Mouse (Mus musculus) right cerebral cortex, postnatal 36 days (tissue): ENCODE measurements around the gene Xntrpc.
"Not testable (repeated sequence)": the region's sequence is repeated elsewhere in the genome, so short reads cannot be mapped to it uniquely, and the experiment has no call there.

Experiments
- DNase-seq, 2 experiments: peaks; one replicate each; pipeline ENCODE4 v3.0.0; 2022; ENCODE audit warnings: low spot score in 2 of 2, mixed read lengths in 1 of 2

Gene Xntrpc

DNA sequence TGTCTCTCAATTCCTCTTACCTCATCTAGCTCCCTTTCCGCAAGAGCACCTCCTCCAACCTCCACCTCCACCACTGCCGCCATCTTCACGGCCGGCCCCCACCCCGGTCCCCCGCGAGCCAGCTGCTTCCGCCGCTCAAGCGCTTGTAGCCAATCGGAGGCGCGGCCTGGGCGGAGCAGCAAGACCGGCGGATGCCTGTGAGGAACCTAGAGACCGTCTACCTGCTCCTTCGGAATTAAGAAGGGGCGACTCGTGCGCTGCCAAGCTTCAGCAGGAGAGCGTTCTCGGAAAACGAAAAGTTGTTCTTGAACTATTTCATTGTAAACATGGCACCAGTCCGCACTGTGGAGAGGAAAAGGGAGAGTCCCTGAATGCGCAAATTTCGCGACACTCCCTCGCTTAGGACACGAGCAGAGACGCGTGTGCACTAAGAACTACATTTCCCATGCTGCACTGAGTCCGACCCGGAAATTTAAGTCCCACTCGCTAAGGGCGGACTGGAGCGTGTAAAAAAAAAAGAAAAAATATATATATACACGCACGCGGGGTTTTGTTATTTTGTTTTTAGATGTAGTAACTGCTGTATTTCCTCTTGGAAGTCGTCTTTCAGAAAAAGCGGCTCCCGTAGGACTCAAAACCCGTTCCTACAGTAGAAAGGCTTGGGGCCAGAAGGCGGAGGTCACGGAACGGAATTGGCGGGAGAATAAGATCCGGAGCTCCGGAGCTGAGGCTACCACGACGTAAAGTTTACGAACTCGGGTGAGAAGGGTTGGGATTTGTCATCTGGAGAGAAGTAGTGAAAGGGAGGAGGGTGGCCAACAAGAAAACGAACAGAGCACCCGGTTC, at the start of gene Xntrpc, which contains the start of the genes Rnf121 and Xndc1:
Gene Xntrpc, plus strand, starts transcription at position 668 of the 846 bp plus-strand sequence.
Gene Rnf121, minus strand, starts transcription at position 424 of the 846 bp plus-strand sequence.
Gene Xndc1, plus strand, starts transcription at position 466 of the 846 bp plus-strand sequence.
- DNase-seq, result peak; percentile 91 to 93

DNA sequence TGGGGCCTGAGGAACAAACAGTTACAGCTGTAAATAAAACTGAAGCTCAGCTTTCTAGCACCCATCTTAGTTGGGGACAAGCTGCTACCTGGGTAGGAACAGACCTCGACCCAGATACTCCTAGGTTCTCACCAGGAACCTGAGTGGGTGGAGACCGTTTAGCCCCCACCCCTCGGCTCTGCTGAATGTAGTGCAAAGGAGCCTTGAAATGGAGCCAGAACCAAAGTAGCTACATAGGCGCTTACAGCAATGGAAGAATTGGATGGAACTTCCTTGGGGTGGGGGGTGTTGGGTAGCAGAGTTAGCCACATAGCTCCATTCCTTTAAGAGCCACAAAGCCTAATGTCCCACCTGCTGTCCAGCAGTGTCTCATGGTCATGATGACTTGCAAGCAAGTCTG, 48.6 kb upstream of the Xntrpc start:
- no peak for DNase-seq

DNA sequence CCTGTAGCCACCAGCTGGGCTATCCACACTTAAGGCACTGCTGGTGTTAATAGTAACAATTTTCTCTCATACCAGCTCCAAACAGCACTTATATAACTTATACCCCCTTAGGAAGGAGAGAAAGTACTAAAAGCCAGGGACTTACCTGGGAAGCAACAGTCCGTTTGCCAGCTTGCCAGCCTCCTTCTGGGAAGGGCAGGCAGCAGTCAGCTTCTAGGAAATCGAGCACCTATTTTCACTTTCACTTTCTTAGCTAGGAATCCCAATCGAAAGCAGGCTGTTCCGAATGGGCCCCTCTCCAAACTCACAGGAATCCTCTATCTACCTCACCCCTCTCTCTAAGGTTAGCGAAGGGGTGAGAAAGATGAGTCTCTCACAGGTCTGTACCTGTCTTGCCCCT, 48.1 kb upstream of the Xntrpc start:
- no peak for DNase-seq

DNA sequence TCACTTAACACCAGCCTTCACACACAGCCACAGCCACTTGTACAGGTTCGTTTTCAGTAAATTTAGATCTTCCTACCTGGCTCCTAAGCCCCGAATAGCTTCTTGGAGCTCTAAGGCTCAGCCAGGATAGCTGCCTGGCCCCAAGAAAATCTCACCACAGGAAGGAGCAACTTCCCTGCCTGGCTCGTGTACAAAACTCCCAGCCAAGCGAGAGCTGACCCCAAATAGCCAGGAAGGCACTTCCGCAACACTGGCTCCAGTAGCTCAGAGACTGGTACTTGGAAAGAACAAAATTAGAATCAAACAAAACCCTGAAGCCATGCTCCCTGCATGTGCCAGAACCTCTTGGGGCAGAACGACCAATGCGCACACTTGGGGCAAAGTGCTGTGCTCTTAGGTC, 47.5 kb upstream of the Xntrpc start:
- no peak for DNase-seq

DNA sequence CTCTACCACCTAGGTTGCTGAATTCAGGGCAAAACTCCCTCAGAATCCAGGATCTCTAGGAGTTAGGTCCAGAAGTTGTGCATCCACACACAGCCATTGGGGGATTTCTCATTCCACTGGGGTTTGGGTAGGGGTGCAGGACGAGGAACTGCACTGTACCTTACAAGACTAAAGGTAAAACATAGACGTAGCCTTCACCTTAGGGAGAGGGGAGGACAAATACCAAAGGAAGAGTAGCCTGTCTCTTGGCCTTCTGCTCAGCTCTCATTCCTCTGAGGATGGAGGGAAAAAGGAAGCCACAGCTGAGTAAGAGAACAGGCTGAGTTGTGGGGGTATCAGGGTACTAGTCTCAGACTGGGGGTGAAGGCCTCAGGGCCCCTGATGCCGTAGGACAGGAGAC, 46.9 kb upstream of the Xntrpc start, which contains the start of gene Il18bp:
Gene Il18bp, minus strand, starts transcription at position 101 of the 400 bp plus-strand sequence.
- no peak for DNase-seq

DNA sequence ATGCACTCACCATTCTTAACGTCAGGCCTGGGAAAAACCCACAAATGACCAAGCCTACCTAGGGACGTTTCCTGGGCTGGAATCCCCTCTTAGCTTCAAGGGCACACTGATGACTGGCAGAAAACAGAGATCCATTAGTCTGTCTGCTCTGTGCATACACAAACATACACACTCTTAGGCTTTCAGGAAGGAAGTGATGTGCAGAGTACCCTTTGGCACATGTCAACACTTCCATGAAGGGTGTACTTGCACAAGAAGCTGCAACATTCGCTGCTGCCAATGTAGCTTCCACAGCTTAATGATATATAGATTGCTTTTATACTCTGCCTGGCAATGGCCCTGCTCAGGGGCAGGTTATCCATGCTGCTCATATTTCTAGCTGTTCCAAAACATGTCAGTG, 46.2 kb upstream of the Xntrpc start:
- no peak for DNase-seq

DNA sequence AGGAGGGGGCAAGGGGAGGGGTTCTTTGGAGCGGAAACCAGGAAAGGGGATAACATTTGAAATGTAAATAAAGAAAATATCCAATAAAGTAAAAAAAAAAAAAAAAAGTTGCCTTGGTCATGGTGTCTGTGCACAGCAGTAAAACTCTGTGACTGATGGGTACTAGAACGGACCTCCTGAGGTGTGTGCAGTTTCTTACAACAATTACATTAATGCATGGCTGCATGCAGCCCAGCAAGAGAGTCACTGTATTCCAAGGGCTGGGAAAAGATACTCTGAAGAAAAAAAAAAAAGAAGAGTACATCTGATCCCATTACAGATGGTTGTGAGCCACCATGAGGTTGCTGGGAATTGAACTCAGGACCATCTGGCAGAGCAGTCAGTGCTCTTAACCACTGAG, 44.6 kb upstream of the Xntrpc start:
- not testable (repeated sequence) for DNase-seq

DNA sequence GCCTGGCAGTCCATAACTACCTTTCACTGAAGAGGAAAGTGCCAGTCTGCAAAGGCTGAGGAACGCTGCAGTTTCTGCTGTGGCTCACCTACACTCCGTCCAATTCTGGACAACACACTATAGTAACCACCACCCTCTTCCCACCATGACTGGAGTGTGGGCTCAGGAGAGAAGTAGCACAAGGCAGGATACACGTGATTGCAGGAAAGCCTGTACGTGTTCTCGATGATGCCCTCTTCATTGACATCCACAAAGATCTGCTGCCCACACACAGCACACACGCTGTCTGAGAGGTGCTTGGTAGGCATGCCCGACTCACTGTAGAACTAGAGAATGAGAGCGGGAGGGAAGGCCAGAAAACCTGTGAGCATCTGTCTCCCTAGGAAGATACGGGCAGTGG, 41.7 kb upstream of the Xntrpc start:
- DNase-seq, result peak in 1 of 2 experiments; percentile 56

DNA sequence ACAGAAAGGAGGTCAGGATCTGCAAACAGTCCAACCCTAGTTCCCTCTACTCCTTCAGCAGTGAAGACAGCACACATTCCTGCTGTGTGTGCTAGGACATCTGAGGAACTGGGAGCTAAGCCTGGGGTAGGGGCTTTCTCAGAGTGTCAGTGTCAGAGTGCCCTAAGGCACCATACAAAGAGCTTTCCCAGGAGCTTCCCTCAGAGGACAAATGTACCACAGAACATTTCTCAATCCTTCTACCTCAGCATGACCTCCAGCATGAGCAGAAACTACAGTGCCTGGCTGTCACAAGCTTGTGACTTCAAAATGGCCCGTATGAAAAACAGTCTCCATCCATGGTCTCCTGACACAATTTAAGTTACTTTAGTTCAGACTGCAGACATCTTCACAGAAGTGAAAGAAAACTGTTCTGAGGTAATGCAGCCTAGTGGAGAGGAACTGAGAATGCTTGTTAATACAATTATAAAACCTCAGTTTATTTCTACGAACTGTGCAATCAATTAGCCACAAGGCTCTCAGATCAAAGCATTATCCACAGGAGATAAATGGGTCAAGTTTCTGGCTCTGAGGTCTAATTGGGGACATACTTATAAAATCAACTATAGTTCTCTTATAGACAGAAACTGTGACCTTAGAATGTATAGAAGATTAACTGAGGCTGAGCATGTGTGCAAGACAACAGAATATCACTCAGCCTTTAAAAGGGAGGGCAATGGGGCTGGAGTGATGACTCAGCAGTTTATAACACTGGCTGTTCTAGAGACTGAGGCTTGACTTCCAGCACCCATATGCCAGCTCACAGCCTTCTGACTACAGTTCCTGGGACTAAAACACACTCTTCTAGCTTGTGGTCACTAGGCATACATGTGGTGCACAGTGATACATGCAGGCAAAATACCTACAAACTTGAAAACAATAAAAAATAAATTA, 40.1 kb upstream of the Xntrpc start:
- DNase-seq, result no peak

DNA sequence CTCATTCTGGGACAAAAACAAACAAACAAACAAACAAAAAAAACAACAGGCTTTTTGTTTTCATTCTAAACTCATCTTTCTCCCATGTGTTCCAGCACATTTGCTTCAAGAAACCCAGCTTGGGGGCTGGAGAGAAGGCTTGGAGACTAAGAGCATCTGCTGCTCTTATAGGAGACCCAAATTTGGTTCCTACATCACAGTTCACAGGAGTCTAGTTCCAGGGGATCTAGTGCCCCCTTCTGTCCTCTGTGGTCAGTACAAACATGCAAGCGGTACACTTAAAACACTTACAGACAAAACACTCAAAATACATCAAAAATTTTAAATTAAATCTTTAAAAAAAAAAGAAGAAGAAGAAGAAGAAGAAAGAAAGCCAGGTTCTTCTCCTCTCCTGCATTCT, 30.6 kb upstream of the Xntrpc start:
- no peak for DNase-seq

DNA sequence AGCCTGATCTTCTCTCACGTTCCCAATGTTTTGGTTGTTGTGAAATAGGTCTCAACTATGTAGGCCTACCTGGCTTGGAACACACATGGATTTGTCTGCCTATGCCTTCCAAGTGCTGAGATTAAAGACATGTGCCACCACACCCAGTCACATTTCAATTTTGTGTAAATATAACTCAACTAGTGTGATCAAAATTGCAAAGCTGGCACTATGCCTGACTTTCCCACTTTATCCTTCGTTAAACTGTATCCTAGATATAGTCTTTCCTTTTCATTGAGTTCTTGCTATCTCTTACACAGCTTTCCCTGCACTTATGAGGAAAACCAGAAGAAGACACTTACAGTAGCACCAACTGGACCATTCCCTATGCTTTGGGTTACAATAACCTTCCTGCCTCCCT, 30.0 kb upstream of the Xntrpc start:
- no peak for DNase-seq

DNA sequence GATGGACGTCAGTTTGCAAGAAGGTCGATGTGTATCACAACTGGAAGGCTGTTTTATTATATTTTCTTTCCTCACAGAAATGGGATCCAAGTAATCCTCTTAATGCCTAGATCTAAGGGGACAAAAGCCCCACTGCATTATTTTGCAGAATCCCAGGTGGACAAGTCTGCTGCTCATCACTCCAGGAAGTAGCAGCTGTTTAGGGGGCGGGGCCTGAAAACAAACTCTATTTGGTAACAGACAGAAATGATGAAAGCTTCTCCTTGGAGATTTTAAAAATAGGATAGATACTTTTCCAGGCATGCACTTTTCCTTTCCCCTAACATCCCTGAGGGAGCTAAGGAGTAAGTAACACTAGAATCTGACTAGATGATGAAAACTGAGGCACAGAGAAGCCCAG, 28.2 kb upstream of the Xntrpc start:
- DNase-seq, result no peak

DNA sequence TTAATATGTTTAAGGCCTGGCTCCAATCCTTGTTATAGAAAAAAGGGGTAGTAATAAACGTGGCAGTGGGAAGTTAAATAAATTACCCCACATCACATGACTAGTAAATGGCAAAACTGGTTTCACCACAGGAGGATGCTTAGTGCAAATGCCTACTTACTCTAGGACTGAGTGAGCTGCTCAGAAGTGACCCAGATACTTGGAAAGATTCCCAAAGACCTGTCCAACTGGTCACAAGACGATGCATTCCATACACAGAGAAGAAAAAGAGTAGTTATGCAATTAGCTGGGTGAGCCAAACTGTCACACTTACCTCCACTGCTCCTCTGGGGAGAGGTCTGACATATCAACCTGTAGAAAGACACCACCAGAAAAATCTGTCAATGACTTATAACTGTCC, 23.2 kb upstream of the Xntrpc start:
- DNase-seq, result no peak

DNA sequence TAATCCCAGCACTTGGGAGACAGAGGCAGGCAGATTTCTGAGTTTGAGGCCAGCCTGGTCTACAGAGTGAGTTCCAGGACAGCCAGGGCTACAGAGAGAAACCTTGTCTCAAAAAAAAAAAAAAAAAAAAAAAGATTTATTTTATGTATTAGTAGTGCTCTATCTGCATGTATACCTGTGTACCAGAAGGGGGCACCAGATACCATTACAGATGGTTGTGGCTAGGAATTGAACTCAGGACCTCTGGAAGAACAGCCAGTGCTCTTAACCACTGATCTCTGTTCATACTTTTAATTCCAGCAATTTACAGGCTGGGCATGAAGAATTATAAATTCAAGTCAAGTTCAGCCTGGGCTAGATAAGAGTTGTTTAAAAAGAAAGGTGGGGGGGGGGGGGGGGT, 17.0 kb upstream of the Xntrpc start:
- DNase-seq, result not testable (repeated sequence)

DNA sequence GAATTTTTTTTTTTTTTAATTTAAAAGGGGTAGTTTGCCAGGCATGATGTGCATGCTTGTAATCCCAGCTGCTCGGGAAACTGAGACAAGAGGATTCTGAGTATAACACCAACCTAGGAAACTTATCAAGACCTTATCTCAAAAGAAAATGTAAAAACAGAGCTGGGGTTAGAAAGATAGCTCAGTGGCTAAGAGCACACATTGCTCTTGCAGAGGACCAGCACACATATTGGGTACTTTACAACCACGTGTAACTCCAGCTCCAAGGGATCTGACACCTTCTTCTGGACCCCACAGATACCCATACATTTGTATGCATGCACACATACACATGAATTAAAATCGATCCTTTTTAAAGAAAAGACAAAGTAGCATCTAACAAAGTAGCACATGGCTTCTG, 4.2 kb upstream of the Xntrpc start:
- no peak for DNase-seq

DNA sequence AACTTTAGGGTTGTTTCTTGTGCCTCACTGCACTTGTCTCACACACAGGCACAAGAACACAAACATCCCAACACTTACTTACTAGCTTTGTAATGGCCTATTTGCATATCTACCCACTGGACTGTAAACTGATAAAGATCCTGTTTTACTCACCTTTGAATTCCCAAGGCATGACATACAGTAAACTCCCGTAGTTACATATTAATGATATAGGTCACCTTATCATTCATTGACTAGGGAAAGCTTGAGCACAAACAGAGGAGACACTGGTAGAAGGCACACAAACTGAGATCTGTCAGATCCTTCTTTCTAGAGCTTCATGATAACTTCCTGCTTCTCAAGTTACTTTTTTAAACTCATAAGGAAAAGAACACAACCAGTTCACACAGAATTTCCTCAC, 3.3 kb upstream of the Xntrpc start:
- DNase-seq, result no peak

DNA sequence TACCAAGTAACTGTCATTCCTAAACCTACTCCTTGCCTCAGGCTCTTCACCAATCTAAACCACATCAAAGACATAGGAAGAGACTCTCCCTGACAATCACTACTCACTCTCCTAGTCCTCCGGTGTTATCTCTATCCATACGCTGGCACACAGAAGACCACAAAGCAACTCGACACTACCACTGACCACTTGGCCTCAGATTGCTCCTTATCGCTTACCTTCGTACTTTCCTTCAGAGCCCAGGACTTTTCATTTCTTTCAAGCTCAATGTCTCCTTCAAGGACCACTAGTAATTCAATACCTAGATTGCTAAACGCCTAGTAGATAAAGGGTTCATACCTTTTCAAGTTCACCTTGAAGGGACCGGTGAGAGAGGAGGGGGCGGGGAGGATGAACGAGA, 1.6 kb upstream of the Xntrpc start:
- DNase-seq, result no peak

DNA sequence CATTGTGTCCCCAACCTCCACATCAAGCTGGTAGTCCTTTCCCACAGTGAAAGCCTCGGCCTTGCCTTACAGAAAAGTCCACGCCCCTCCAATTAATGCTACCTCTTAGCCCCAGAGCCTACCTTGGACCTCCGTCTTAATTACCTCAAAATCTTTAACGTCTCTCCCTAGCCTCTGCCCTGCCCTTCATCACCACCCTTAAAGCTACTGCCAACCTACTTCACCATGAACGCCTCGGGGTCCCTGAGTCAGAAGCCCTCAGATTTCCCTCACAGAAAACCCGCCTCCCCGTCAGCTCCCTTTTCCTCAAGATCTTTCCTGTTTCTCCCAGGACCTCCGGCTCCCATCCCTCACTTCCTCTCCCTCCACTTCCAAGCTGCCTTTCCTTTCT, 863 bp upstream of the Xntrpc start:
- DNase-seq, result peak in 1 of 2 experiments; percentile 10

DNA sequence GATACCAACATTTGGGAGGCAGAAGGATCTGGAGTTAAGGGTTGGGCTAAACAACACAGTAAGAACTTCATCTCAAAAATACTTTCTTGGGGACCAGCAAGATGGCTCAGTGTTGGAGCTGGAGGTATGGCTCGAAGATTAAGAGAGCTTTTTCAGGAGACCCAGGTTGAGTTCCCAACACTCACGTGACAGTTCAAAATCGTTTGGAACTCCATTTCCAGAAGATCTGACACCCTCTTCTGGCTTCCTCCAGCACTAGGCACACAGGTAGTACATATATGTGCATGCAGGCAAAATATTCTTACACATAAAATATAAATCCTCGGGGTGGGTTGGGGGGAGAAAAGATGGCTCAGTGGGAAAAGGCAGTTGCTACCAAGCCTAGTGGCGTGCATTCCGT, 850 bp downstream of the Xntrpc start:
- DNase-seq, result no peak

DNA sequence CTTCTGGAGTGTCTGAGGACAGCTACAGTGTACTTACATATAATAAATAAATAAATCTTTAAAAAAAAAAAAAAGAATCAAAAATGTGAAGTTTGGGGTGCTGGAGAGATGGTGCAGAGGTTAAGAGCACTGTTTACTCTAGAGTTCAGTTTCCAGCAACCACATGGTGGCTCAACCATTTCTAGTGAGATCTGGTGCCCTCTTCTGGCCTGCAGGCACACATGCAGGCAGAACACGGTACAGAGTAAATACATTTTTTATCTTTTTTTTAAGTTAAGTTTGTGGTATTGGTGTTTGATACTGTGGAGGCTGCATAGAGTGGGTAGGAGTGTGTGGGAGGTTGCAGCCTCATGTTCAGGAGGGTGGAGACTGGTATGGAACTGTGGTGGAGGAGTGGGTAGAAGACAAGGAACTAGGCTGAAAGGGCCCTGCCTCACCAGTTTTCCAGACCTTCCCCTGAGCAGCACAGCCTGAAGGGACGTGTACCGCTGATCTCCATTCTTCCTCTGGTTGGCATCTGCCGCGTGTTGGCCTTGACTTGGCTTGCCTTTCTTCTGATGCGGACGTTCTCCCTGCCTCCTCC, 11.3 kb downstream of the Xntrpc start:
- DNase-seq, result no peak

DNA sequence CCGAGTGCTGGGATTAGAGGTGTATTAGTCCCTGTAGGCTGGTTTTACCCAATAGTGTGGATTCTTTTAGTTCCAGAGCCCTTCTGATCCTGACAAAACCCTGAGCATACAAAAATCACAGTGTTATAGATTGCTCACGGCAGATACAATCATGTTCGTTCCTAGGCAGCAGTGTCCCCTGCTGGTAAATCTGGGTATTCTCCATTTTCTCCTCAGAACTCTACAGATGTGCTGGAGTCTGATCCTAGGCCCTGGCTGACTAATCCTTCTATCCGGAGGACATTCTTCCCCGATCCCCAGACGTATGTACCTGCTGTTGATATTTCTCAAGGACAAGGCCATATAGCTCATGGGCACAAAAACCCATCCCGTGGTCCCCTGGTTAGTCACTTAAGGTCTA, 13.0 kb downstream of the Xntrpc start:
- no peak for DNase-seq

DNA sequence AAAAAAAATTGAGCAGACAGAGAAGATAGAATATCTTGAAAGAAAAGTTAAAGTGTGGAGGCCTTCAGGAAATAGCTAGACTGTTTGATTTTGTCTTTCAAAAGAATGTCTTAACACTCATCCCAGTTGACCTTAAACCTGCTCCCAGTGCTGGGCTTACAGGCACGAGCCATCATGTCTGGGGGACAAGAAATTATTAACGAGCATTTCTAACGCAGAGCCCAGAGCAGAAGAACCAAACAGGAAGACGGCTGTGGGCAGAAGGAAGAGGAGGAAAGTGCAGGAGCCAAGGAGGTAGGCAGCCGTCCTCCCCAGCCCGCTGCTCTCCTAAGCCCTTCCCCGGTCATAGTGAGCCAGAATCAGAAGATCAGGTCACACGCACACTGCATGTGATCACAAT, 14.8 kb downstream of the Xntrpc start:
- DNase-seq, result no peak
